Mouse (Mus musculus) limb, embryonic 14.5 days (tissue): Measurements from ENCODE around the gene Cstad. TPM values are rescaled to one million over a fixed set of nuclear protein-coding genes. Genes with fewer than 3 reads are reported as not detected.

Experiments used
- ATAC-seq: fragments of 200-750 bp; cut with Nextera tagmentation; 2 replicates; pipeline ENCODE4 v1.8.0; 2017; ENCODE audit warnings: low read depth, moderate number of reproducible peaks, moderate TSS enrichment; ENCODE audit not compliant: low FRiP score
- DNase-seq: peaks from one replicate; pipeline ENCODE4 v3.0.0-alpha.2; 2015; ENCODE audit warnings: low spot score
- H3K27ac ChIP-seq: fragments of 300-500 bp; sonication (generic); replicated peaks from 2 replicates; pipeline ENCODE4 v1.5.1; 2014; ENCODE audit warnings: low read depth, mild to moderate bottlenecking, low read length, moderate library complexity, mixed read lengths
- H3K27me3 ChIP-seq: fragments of 300-500 bp; sonication (generic); 2 replicates; pipeline ENCODE4 v1.6.1; 2014; ENCODE audit warnings: low read length, mixed read lengths; ENCODE audit not compliant: control insufficient read depth, insufficient read depth
- H3K36me3 ChIP-seq: fragments of 300-500 bp; sonication (generic); 2 replicates; pipeline ENCODE4 v1.6.1; 2014; ENCODE audit warnings: mild to moderate bottlenecking, low read length, moderate library complexity, mixed read lengths; ENCODE audit not compliant: control insufficient read depth, insufficient read depth
- H3K4me1 ChIP-seq: fragments of 300-500 bp; sonication (generic); 2 replicates; pipeline ENCODE4 v1.6.1; 2014; ENCODE audit warnings: antibody characterized with exemption, low read length, mixed read lengths; ENCODE audit not compliant: control insufficient read depth, insufficient read depth
- H3K4me2 ChIP-seq: fragments of 300-500 bp; sonication (generic); replicated peaks from 2 replicates; pipeline ENCODE4 v1.6.1; 2014; ENCODE audit warnings: low read depth, mild to moderate bottlenecking, low read length, moderate library complexity; ENCODE audit not compliant: severe bottlenecking
- H3K4me3 ChIP-seq: fragments of 300-500 bp; sonication (generic); replicated peaks from 2 replicates; pipeline ENCODE4 v1.5.1; 2014; ENCODE audit warnings: low read length
- H3K9ac ChIP-seq: fragments of 300-500 bp; sonication (generic); 2 replicates; pipeline ENCODE4 v1.6.1; 2014; ENCODE audit warnings: mild to moderate bottlenecking, low read depth, low read length, moderate library complexity; ENCODE audit not compliant: severe bottlenecking
- H3K9me3 ChIP-seq: fragments of 300-500 bp; sonication (generic); 2 replicates; pipeline ENCODE4 v1.6.1; 2016; ENCODE audit warnings: low read length; ENCODE audit not compliant: control insufficient read depth
- POLR2A ChIP-seq: fragments of 200-500 bp; IDR thresholded peaks from 2 replicates; pipeline ENCODE4 v1.8.0; 2012; ENCODE audit warnings: inconsistent platforms, mild to moderate bottlenecking, moderate library complexity, borderline replicate concordance; ENCODE audit not compliant: insufficient read depth, insufficient read length; ENCODE audit errors: extremely low read depth
- WGBS: fragments of 180-500 bp; shearing (Covaris S2); extraction: QIAGEN DNeasy Blood & Tissue Kit; methylation state at CpG from one replicate; pipeline ENCODE4 v1.1.7; 2014; 5-methylcytosine and 5-hydroxymethylcytosine counted together
- polyA plus RNA-seq, 2 experiments: library from polyadenylated mRNA; depleted of rRNA in 1 of 2; stranded (reverse) in 1 of 2; unstranded in 1 of 2; fragments of >200 nt; fragmentation: Nextera tagmentation in 1 of 2; extraction: Ambion mirVana in 1 of 2; gene quantifications; 2 replicates each; pipeline versions ENCODE4 v1.2.1 to v1.2.3; 2012 to 2014

Cstad gene
- polyA plus RNA-seq (2012; rRNA removed) (1.2 and 1.3 TPM in 2 replicates), polyA plus RNA-seq (2014; fragmentation: Nextera tagmentation; extraction: Ambion mirVana) (2.2 and 3.1 TPM in 2 replicates)

DNA sequence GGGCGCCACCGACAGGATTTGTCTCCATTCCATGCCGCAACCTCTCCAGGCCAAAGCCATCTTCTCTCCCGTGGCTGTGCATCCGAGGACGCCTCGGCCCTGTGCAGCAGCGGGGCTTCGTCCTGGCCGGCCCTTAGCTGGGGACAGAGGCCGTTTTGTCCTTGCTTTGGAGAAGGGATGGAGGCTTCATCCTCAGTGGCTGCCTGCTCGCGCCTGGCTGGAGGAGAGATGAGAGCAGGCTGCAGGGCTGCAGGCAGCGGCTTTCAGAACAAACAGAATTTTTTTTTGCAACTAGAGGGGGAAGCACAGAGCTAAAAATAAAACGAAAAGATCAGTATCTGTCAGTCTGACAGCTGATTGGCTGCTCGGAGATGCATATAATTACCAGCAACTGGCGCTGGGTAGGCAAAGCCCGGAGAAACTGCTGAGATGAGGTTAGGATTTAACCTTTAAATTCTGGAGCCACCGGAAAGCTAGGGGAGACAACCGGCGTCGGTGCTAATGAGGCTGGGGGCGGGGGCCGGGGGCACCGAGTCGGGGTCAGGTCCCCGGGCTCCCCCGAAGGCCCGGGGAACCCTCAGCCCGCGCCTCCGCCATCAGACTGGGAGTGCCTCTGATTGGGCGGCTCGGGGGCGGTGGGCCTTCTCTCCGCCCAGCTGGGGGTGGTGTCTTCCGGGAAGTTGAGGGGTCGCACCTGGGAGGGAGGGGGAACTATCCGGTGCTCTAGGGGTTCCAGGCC, at the start of gene Cstad:
Cstad (plus strand) TSS at position 400 of the 739 bp plus-strand sequence.
- TF ChIP-seq POLR2A = peak; percentile 75; the same call in 1 of the 2 replicates
- Histone ChIP-seq H3K9me3 (no peaks in the 10 kb centered on the region), H3K27ac (peak within 1 kb of the TSS; percentile 94), H3K4me2 (peak within 1 kb of the TSS; percentile 74), H3K27me3 (no peaks in the 10 kb centered on the region), H3K4me3 (peak within 1 kb of the TSS; percentile 49), H3K36me3 (no peaks in the 10 kb centered on the region), H3K4me1 (peaks cover 25% of the 10 kb centered on the region), H3K9ac (peak within 1 kb of the TSS; percentile 62)
- DNase-seq (peak; percentile 89), ATAC-seq (peak; percentile 88)
- WGBS = 3% methylated on average over 32 of the region's 39 CpGs

DNA sequence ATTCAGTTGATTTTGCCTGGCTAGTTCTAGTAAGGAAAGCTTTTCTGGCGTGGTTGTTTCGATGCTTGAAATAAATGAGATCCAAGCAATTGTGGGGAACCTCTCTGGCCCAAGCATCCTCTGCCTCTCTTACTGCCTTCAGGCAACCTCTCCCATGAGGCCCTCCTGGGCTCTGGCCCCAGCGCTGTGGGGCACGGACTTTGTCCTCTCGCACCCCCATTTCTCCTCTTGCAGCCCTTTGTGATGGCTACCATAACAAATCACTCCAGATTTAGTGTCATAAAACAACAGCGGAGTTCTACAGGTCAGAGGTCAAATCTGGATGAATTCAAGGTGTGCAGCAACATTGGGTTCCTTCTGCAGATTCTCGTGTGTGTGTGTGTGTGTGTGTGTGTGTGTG, 49.1 kb upstream of the Cstad start:
- no peaks in the 10 kb centered on the region for H3K27me3 ChIP-seq
- H3K4me1 ChIP-seq = peaks cover 18% of the 10 kb centered on the region
- peak overlapping the region; percentile 56 for H3K4me2 ChIP-seq
- no peak overlapping the region for H3K27ac ChIP-seq
- WGBS = 31% methylated on average over 7 of the region's 7 CpGs
- no peak for TF ChIP-seq POLR2A
- H3K9ac ChIP-seq = no peak overlapping the region
- 0 out of 2 replicates have a peak overlapping the region, but pooled peaks have one; percentile 29 for H3K4me3 ChIP-seq
- ATAC-seq (no peak; the same call in 1 of the 2 replicates), DNase-seq (no peak)
- no peaks in the 10 kb centered on the region for H3K9me3 ChIP-seq
- H3K36me3 ChIP-seq = no peaks in the 10 kb centered on the region

DNA sequence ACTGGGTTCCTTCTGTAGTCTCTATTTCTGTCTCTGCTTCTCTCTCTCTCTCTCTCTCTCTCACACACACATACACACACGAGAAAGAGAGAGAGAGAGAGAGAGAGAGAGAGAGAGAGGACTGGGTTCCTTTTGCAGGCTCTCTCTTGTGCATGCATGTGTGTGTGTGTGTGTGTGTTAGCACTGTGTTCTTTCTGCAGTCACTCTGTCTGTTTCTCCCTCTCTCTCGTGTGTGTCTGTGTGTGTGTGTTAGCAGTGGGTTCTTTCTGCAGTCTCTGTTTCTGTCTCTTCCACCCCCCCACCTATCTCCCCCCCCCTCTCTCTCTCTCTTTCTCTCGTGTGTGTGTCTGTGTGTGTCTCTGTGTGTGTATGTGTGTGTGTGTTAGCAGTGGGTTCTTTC, 48.6 kb upstream of the Cstad start:
- Histone ChIP-seq H3K4me1 (peaks cover 18% of the 10 kb centered on the region), H3K36me3 (no peaks in the 10 kb centered on the region), H3K9me3 (no peaks in the 10 kb centered on the region), H3K4me2 (no peak overlapping the region), H3K27me3 (no peaks in the 10 kb centered on the region), H3K4me3 (no peak overlapping the region), H3K27ac (no peak overlapping the region), H3K9ac (no peak overlapping the region)
- WGBS = 40% methylated on average over 2 of the region's 3 CpGs
- no peak for ATAC-seq
- TF ChIP-seq POLR2A = no peak
- no peak for DNase-seq

DNA sequence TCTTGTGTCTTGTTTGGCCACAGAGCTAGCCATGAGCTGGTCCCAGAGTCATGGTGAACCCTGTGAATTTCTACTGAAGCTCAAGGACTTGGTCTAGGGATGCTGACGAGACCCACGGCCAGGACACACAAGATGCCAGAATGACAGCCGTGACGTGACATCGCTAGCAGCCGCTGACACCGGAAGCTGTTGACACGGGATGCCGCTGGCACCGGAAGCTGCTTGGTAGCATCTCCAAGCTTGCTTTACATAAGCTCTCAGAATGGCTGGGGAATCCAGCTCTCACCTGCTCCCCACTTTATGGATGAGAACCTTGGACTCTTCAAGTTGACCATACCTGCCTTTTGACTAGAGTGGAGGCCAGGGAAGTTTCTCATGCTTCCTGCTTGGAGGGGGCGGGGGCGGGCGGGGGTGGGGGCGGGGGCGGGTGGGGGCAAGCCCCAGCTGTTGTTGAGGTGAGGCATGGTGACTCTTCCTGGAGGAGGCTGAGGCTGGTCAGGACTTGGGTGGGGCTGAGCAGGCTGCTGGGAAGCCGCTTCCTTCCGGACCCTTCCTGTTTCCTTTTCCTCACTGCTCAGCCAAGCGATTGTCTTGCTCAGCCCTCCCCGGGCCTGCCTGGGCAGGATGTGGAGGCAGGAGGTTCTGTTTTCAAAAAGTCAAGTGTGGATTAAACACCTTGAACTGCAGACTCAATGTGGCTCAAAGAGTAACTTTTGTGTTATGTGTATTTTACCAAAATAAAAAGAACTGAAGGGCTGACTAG, 47.2 kb upstream of the Cstad start:
- 78% methylated on average over 19 of the region's 19 CpGs for WGBS
- Histone ChIP-seq H3K36me3 (no peaks in the 10 kb centered on the region), H3K9me3 (no peaks in the 10 kb centered on the region), H3K27me3 (no peaks in the 10 kb centered on the region), H3K4me2 (no peak overlapping the region), H3K4me1 (peaks cover 14% of the 10 kb centered on the region), H3K27ac (no peak overlapping the region; the same call in 1 of the 2 replicates), H3K9ac (no peak overlapping the region), H3K4me3 (no peak overlapping the region)
- no peak for ATAC-seq
- DNase-seq = no peak
- TF ChIP-seq POLR2A = no peak

DNA sequence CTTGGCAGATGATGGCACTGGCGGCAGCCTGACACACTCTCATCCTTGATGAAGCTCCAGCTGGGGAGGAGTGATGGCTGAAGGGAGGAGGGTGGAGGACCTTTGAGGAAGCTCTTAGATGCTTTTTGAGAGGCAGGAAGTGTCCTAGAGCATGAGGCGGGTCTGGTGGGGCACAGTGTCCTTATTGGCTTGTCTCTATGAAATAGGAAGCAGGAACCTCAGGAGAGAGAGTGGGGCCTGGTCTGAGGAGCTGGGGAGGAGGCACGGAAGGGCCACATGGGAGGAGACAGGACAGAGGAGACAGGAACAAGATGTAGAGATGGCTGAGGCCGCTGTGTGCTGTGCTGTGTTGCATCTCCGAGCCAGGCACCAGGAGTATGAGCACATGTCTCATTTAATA, 43.3 kb upstream of the Cstad start:
- no peak for DNase-seq
- TF ChIP-seq POLR2A = no peak
- H3K36me3 ChIP-seq = no peaks in the 10 kb centered on the region
- no peak overlapping the region for H3K4me3 ChIP-seq
- H3K27me3 ChIP-seq = no peaks in the 10 kb centered on the region
- no peaks in the 10 kb centered on the region for H3K9me3 ChIP-seq
- ATAC-seq = no peak
- H3K4me1 ChIP-seq = no peaks in the 10 kb centered on the region
- no peak overlapping the region for H3K27ac ChIP-seq
- H3K9ac ChIP-seq = no peak overlapping the region
- no peak overlapping the region for H3K4me2 ChIP-seq
- WGBS = 73% methylated on average over 5 of the region's 5 CpGs
